Mouse (Mus musculus) MEL (cell line): ENCODE data around the gene Krtap1-5. TPM values are rescaled to one million over a fixed set of nuclear protein-coding genes. Genes with fewer than 3 reads are reported as not detected.

Experiments used
- DNase-seq: peaks from one replicate; pipeline ENCODE4 v3.0.0; 2011; ENCODE audit warnings: low read depth, low spot score
- H3K27ac ChIP-seq: 2 replicates; pipeline ENCODE4 v1.5.1; 2012; ENCODE audit warnings: low read depth, mild to moderate bottlenecking, control low read depth, low read length, moderate library complexity; ENCODE audit not compliant: control insufficient read depth
- H3K27me3 ChIP-seq, 2 experiments: fragments of 150-350 bp in 1 of 2; sonication (generic) in 1 of 2; 2 replicates each; pipeline ENCODE4 v1.6.1; 2012; ENCODE audit warnings: low read length in 2 of 2, mild to moderate bottlenecking in 2 of 2, improper control_type of control experiment in 1 of 2, moderate library complexity in 1 of 2; ENCODE audit not compliant: insufficient read depth in 2 of 2, control insufficient read depth in 1 of 2
- H3K36me3 ChIP-seq, 2 experiments: 2 replicates each; pipeline ENCODE4 v1.6.1; 2012 to 2014; ENCODE audit warnings: low read length in 2 of 2, improper control_type of control experiment in 1 of 2, inconsistent platforms in 1 of 2, mild to moderate bottlenecking in 1 of 2; ENCODE audit not compliant: insufficient read depth in 2 of 2, control insufficient read depth in 1 of 2
- H3K4me1 ChIP-seq, 2 experiments: fragments of 150-350 bp in 1 of 2; sonication (generic) in 1 of 2; 2 replicates each; pipeline ENCODE4 v1.6.1; 2012; ENCODE audit warnings: low read length in 2 of 2, improper control_type of control experiment in 1 of 2, mild to moderate bottlenecking in 1 of 2; ENCODE audit not compliant: insufficient read depth in 2 of 2, control insufficient read depth in 1 of 2
- H3K4me3 ChIP-seq, 2 experiments: fragments of 150-350 bp in 1 of 2; sonication (generic) in 1 of 2; 2 replicates each; pipeline ENCODE4 v1.5.1; 2012; ENCODE audit warnings: low read depth in 2 of 2, low read length in 2 of 2, mild to moderate bottlenecking in 2 of 2, moderate library complexity in 2 of 2, control low read depth in 1 of 2, improper control_type of control experiment in 1 of 2; ENCODE audit not compliant: control insufficient read depth in 1 of 2, insufficient read depth in 1 of 2
- H3K79me2 ChIP-seq: 2 replicates; pipeline ENCODE4 v1.6.1; 2012; ENCODE audit warnings: mild to moderate bottlenecking, low read length, moderate library complexity; ENCODE audit not compliant: control insufficient read depth, poor library complexity, insufficient read depth
- H3K9ac ChIP-seq: 2 replicates; pipeline ENCODE4 v1.6.1; 2012; ENCODE audit warnings: low read depth, mild to moderate bottlenecking, control low read depth, low read length, moderate library complexity; ENCODE audit not compliant: control insufficient read depth, poor library complexity, severe bottlenecking
- H3K9me3 ChIP-seq: fragments of 150-350 bp; sonication (generic); replicated peaks from 2 replicates; pipeline ENCODE4 v1.6.1; 2012; ENCODE audit warnings: mild to moderate bottlenecking, low read length, improper control_type of control experiment, moderate library complexity; ENCODE audit not compliant: insufficient read depth
- BHLHE40 ChIP-seq: IDR thresholded peaks from 2 replicates; pipeline ENCODE4 v1.6.1; 2012; ENCODE audit warnings: low read depth, mild to moderate bottlenecking, inconsistent platforms, low read length, improper control_type of control experiment, borderline replicate concordance
- CHD2 ChIP-seq: IDR thresholded peaks from 2 replicates; pipeline ENCODE4 v1.6.1; 2011; ENCODE audit warnings: low read length, improper control_type of control experiment
- CTCF ChIP-seq, 3 experiments: IDR thresholded peaks in 2 of 3; conservative IDR thresholded peaks in 1 of 3; 2 replicates each; pipeline ENCODE4 v1.5.1; 2011 to 2012; ENCODE audit warnings: low read length in 3 of 3, low read depth in 2 of 3, mild to moderate bottlenecking in 2 of 3, improper control_type of control experiment in 1 of 3, inconsistent platforms in 1 of 3, mixed read lengths in 1 of 3, moderate library complexity in 1 of 3; ENCODE audit not compliant: control insufficient read depth in 1 of 3, insufficient read depth in 1 of 3, poor library complexity in 1 of 3, severe bottlenecking in 1 of 3
- ELF1 ChIP-seq: IDR thresholded peaks from 2 replicates; pipeline ENCODE4 v1.6.1; 2014; ENCODE audit warnings: low read depth, mild to moderate bottlenecking, inconsistent platforms, low read length, improper control_type of control experiment, moderate library complexity
- GABPA ChIP-seq: IDR thresholded peaks from 2 replicates; pipeline ENCODE4 v1.6.1; 2012; ENCODE audit warnings: low read depth, mild to moderate bottlenecking, inconsistent platforms, low read length, improper control_type of control experiment, moderate library complexity
- GATA1 ChIP-seq: IDR thresholded peaks from 2 replicates; pipeline ENCODE4 v1.6.1; 2011; ENCODE audit warnings: low read depth, low read length, improper control_type of control experiment
- JUND ChIP-seq: IDR thresholded peaks from 2 replicates; pipeline ENCODE4 v1.6.1; 2011; ENCODE audit warnings: low read depth, mild to moderate bottlenecking, improper control_type of control experiment, low read length
- MAFK ChIP-seq: IDR thresholded peaks from 2 replicates; pipeline ENCODE4 v1.6.1; 2011; ENCODE audit warnings: low read depth, mild to moderate bottlenecking, low read length, improper control_type of control experiment, borderline replicate concordance
- MXI1 ChIP-seq: IDR thresholded peaks from 2 replicates; pipeline ENCODE4 v1.6.1; 2011; ENCODE audit warnings: mild to moderate bottlenecking, low read depth, low read length, improper control_type of control experiment
- MYC ChIP-seq: IDR thresholded peaks from 2 replicates; pipeline ENCODE4 v1.6.1; 2011; ENCODE audit warnings: low read depth, mild to moderate bottlenecking, low read length, improper control_type of control experiment, moderate library complexity
- POLR2AphosphoS2 ChIP-seq: IDR thresholded peaks from 2 replicates; pipeline ENCODE4 v1.6.1; 2011; ENCODE audit warnings: low read length, improper control_type of control experiment
- RCOR1 ChIP-seq: IDR thresholded peaks from 2 replicates; pipeline ENCODE4 v1.6.1; 2012; ENCODE audit warnings: low read depth, mild to moderate bottlenecking, inconsistent platforms, low read length, improper control_type of control experiment
- SIN3A ChIP-seq: IDR thresholded peaks from 2 replicates; pipeline ENCODE4 v1.6.1; 2012; ENCODE audit warnings: low read length, improper control_type of control experiment, inconsistent platforms
- TAL1 ChIP-seq: IDR thresholded peaks from 2 replicates; pipeline ENCODE4 v1.6.1; 2012; ENCODE audit warnings: mild to moderate bottlenecking, inconsistent platforms, low read length, moderate library complexity, mixed read lengths
- UBTF ChIP-seq: IDR thresholded peaks from 2 replicates; pipeline ENCODE4 v1.6.1; 2012; ENCODE audit warnings: low read depth, mild to moderate bottlenecking, inconsistent platforms, low read length, improper control_type of control experiment, moderate library complexity, borderline replicate concordance; ENCODE audit not compliant: insufficient read depth
- ZC3H11A ChIP-seq: IDR thresholded peaks from 2 replicates; pipeline ENCODE4 v1.6.1; 2012; ENCODE audit warnings: low read depth, mild to moderate bottlenecking, inconsistent platforms, low read length, improper control_type of control experiment
- polyA plus RNA-seq, 2 experiments: library from polyadenylated mRNA; stranded (reverse) in 1 of 2; unstranded in 1 of 2; fragments of >175 nt in 1 of 2; fragments of >200 nt in 1 of 2; gene quantifications; 2 replicates each; pipeline versions ENCODE4 v1.2.1 to v1.2.4; 2012; ENCODE audit warnings: low replicate concordance in 2 of 2, low read depth in 1 of 2; ENCODE audit not compliant: insufficient read length in 2 of 2, insufficient read depth in 1 of 2, missing spikeins in 1 of 2
- total RNA-seq: library from RNA; depleted of rRNA; stranded (reverse); fragments of 300-350 nt; gene quantifications from 2 replicates; pipeline ENCODE4 v1.2.3, GENCODE M21; 2012

The Krtap1-5 gene
- total and polyA plus RNA-seq, 3 experiments: not detected

DNA sequence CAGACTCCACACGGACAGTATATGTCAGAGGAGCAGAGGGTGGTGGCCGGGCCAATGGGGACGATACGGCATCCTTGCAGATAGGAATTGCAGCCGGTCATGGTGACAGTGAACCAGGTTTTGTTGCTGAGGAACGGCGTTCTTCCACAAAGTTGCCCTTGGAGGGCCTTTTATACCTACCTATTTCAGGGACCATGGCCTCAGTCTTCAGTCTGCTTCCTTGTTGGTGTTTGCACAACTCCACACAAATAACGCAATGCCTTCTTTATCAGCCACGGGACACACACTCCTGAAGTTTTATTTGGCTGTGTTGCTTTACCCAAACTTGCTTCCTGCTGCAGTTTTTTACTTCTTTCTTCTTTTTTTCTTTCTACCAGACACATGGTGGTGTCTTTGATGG lies 21.4 kb downstream of the Krtap1-5 start, which contains the start of gene Gm11939:
Gene Gm11939 (minus strand): TSS at position 101 of the 400 bp plus-strand sequence.
- Histone ChIP-seq H3K9ac (no peak within 1 kb of the TSS), H3K36me3 (no peaks in the 10 kb centered on the region), H3K79me2 (no peaks in the 10 kb centered on the region), H3K27ac (no peak within 1 kb of the TSS), H3K27me3 (no peaks in the 10 kb centered on the region), H3K4me3 (no peak within 1 kb of the TSS), H3K9me3 (no peaks in the 10 kb centered on the region), H3K4me1 (no peaks in the 10 kb centered on the region)
- no peak for DNase-seq
- no peak for TF ChIP-seq POLR2AphosphoS2

DNA sequence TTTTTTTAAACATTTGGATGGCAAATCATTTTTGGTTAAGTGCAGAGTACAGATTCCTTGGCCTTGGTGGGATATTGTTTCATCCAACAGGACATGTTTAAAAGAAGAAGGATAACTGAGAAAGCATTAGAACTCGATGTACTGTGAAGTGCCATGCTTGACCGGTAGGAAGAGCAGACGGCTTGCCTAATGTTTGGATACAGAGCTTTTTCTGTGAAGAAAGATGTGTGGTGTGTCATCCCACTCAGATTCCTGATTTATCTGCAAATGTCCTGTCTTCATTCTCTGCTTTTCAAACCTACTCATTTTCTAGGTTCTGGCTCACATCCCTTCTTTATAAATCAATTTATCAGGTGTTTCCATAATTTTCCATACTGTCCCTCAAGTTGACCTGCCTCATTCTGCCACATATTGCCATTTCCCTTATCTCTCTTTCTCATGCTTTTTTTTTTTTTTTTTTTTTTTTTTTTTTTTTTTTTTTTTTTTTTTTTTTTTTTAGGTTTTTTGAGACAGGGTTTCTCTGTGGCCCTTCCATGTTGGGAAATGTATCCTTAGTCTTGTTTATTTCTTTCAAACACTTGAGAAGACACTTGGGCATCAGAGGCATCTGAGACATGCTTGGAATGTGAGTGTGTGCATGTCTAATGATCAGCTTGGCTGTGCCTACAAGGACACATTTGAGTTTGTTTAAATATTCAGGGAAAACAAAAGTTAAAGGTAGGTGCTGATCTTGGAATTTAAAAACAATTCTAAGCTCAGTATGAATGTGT lies 22.7 kb downstream of the Krtap1-5 start:
- Histone ChIP-seq H3K36me3 (no peaks in the 10 kb centered on the region), H3K27ac (no peak overlapping the region), H3K9ac (no peak overlapping the region), H3K4me3 (no peak overlapping the region), H3K79me2 (no peaks in the 10 kb centered on the region), H3K9me3 (no peaks in the 10 kb centered on the region), H3K27me3 (no peaks in the 10 kb centered on the region), H3K4me1 (no peaks in the 10 kb centered on the region)
- no peak for DNase-seq
- no peak for TF ChIP-seq ELF1
- TF ChIP-seq JUND: no peak
- no peak for TF ChIP-seq MAFK
- TF ChIP-seq MYC: no peak
- TF ChIP-seq CHD2: no peak
- TF ChIP-seq GATA1: no peak
- TF ChIP-seq MXI1: no peak
- TF ChIP-seq CTCF (IDR thresholded peaks at IDR 0.05 in 2 of 3, conservative IDR thresholded peaks at IDR 0.05 in 1 of 3; ENCODE audit: control insufficient read depth in 1 of 3, insufficient read depth in 1 of 3, low read depth in 2 of 3, low read length in 3 of 3, poor library complexity in 1 of 3, severe bottlenecking in 1 of 3): no peak
- TF ChIP-seq RCOR1: no peak
- no peak for TF ChIP-seq TAL1
- TF ChIP-seq ZC3H11A: no peak
- no peak for TF ChIP-seq UBTF
- no peak for TF ChIP-seq BHLHE40
- no peak for TF ChIP-seq GABPA
- no peak for TF ChIP-seq SIN3A
